Mouse (Mus musculus) G1E (cell line): Measurements from ENCODE around the gene Gm11111. TPM values are rescaled to one million over a fixed set of nuclear protein-coding genes. Genes with fewer than 3 reads are reported as not detected.

Source experiments
- ATAC-seq: 2 replicates; pipeline ENCODE4 v1.8.0; 2016; ENCODE audit warnings: mild to moderate bottlenecking; ENCODE audit not compliant: insufficient number of reproducible peaks, poor library complexity, low FRiP score, severe bottlenecking; ENCODE audit errors: extremely low read depth
- DNase-seq: peaks from one replicate; pipeline ENCODE4 v3.0.0; 2012; ENCODE audit warnings: low spot score
- H3K27me3 ChIP-seq: 2 replicates; pipeline ENCODE4 v1.6.1; 2012; ENCODE audit warnings: mild to moderate bottlenecking, low read length, inconsistent platforms; ENCODE audit not compliant: insufficient read depth
- H3K36me3 ChIP-seq: replicated peaks from 2 replicates; pipeline ENCODE3; 2012; ENCODE audit warnings: mild to moderate bottlenecking, inconsistent platforms
- H3K4me1 ChIP-seq: 2 replicates; pipeline ENCODE4 v1.6.1; 2012; ENCODE audit warnings: low read depth, low read length, inconsistent platforms, mixed read lengths; ENCODE audit not compliant: insufficient read depth
- H3K4me3 ChIP-seq: 2 replicates; pipeline ENCODE4 v1.5.1; 2012; ENCODE audit warnings: low read depth, mild to moderate bottlenecking, inconsistent platforms, low read length, moderate library complexity, mixed read lengths
- H3K9me3 ChIP-seq: replicated peaks from 2 replicates; pipeline ENCODE4 v1.6.1; 2012; ENCODE audit warnings: inconsistent platforms
- CTCF ChIP-seq: IDR thresholded peaks from 2 replicates; pipeline ENCODE4 v1.5.1; 2012; ENCODE audit warnings: low read depth, low read length, inconsistent platforms, mixed read lengths
- GATA1 ChIP-seq: IDR thresholded peaks from 2 replicates; pipeline ENCODE4 v1.6.1; 2012; ENCODE audit warnings: borderline replicate concordance, low read length, inconsistent platforms, mixed read lengths
- GATA2 ChIP-seq: IDR thresholded peaks from 2 replicates; pipeline ENCODE4 v1.6.1; 2012; ENCODE audit warnings: low read depth, low read length, inconsistent platforms, borderline replicate concordance
- POLR2AphosphoS5 ChIP-seq: IDR thresholded peaks from 2 replicates; pipeline ENCODE4 v1.6.1; 2012; ENCODE audit warnings: low read depth, low read length, inconsistent platforms; ENCODE audit not compliant: insufficient replicate concordance
- TAL1 ChIP-seq: conservative IDR thresholded peaks from 2 replicates; pipeline ENCODE4 v1.6.1; 2012; ENCODE audit warnings: low read depth, low read length, inconsistent platforms, mixed read lengths
- polyA plus RNA-seq: library from polyadenylated mRNA; stranded (reverse); fragments of >175 nt; gene quantifications from 2 replicates; pipeline ENCODE4 v1.2.3, GENCODE M21; 2012
- total RNA-seq, 2 experiments: library from RNA; stranded (forward) in 1 of 2; stranded (reverse) in 1 of 2; fragments of 200-1000 nt in 1 of 2; fragments of >200 nt in 1 of 2; fragmentation: Nextera tagmentation in 1 of 2; gene quantifications; 2 replicates each; pipeline ENCODE4 v1.2.3; 2014 to 2017

Gm11111 gene
- total and polyA plus RNA-seq, 3 experiments, result not detected

- Histone ChIP-seq H3K9me3 (peaks cover 13% of the 10 kb centered on the region), H3K36me3 (no peaks in the 10 kb centered on the region), H3K27me3 (no peaks in the 10 kb centered on the region), H3K4me3 (no peak overlapping the region), H3K4me1 (no peaks in the 10 kb centered on the region)
- no peak for ATAC-seq
- DNase-seq, result no peak
- TF ChIP-seq GATA2 (no peak), CTCF (no peak)
These were observed 25.9 kb downstream of the Gm11111 start for GRCm38 (mm10) chr5:98578398-98578797.

GRCm38 (mm10) chr5:98580811-98581210 lies 28.3 kb downstream of the Gm11111 start:
- ATAC-seq, result no peak
- H3K27me3 ChIP-seq, result no peaks in the 10 kb centered on the region
- H3K4me3 ChIP-seq, result no peak overlapping the region
- no peaks in the 10 kb centered on the region for H3K4me1 ChIP-seq
- H3K36me3 ChIP-seq, result no peaks in the 10 kb centered on the region
- peaks cover 20% of the 10 kb centered on the region for H3K9me3 ChIP-seq
- no peak for DNase-seq
- no peak for TF ChIP-seq POLR2AphosphoS5
- TF ChIP-seq TAL1, result no peak
- TF ChIP-seq CTCF, result no peak
- TF ChIP-seq GATA2, result no peak

GRCm38 (mm10) chr5:98582051-98582450 lies 29.6 kb downstream of the Gm11111 start:
- Histone ChIP-seq H3K4me1 (no peaks in the 10 kb centered on the region), H3K27me3 (no peaks in the 10 kb centered on the region), H3K9me3 (peaks cover 17% of the 10 kb centered on the region), H3K4me3 (no peak overlapping the region), H3K36me3 (no peaks in the 10 kb centered on the region)
- no peak for TF ChIP-seq POLR2AphosphoS5
- TF ChIP-seq GATA1, result no peak
- no peak for TF ChIP-seq TAL1
- no peak for TF ChIP-seq GATA2
- TF ChIP-seq CTCF, result no peak
- no peak for ATAC-seq
- DNase-seq, result no peak

GRCm38 (mm10) chr5:98585915-98586314 lies 33.4 kb downstream of the Gm11111 start:
- TF ChIP-seq CTCF, result no peak
- no peak for TF ChIP-seq GATA1
- TF ChIP-seq POLR2AphosphoS5, result no peak
- TF ChIP-seq TAL1, result no peak
- no peak for TF ChIP-seq GATA2
- no peaks in the 10 kb centered on the region for H3K4me1 ChIP-seq
- no peak for ATAC-seq

More at GRCm38 (mm10) chr5:98585915-98586314, 33.4 kb downstream of the Gm11111 start:
- Histone ChIP-seq H3K36me3 (no peaks in the 10 kb centered on the region), H3K27me3 (no peaks in the 10 kb centered on the region), H3K9me3 (peaks cover 12% of the 10 kb centered on the region), H3K4me3 (no peak overlapping the region)
- no peak for DNase-seq

Other genes starting within 250 kb of the Gm11111 start
- not detected in 2 replicates for gene Cfap299, start 223.4 kb upstream of the Gm11111 start, total RNA-seq (2014; fragmentation: Nextera tagmentation)
- not detected in 2 replicates for gene Cfap299, start 223.4 kb upstream of the Gm11111 start, total RNA-seq (2017)
- not detected in 2 replicates for gene Cfap299, start 223.4 kb upstream of the Gm11111 start, polyA plus RNA-seq